Mouse (Mus musculus): ENCODE data around the gene Nfya. TPM values are rescaled to one million over a fixed set of nuclear protein-coding genes. Genes with fewer than 3 reads are reported as not detected.

Gene Nfya
- polyA plus RNA-seq, 1 experiment from 2014 or later = 9.0 TPM

DNA sequence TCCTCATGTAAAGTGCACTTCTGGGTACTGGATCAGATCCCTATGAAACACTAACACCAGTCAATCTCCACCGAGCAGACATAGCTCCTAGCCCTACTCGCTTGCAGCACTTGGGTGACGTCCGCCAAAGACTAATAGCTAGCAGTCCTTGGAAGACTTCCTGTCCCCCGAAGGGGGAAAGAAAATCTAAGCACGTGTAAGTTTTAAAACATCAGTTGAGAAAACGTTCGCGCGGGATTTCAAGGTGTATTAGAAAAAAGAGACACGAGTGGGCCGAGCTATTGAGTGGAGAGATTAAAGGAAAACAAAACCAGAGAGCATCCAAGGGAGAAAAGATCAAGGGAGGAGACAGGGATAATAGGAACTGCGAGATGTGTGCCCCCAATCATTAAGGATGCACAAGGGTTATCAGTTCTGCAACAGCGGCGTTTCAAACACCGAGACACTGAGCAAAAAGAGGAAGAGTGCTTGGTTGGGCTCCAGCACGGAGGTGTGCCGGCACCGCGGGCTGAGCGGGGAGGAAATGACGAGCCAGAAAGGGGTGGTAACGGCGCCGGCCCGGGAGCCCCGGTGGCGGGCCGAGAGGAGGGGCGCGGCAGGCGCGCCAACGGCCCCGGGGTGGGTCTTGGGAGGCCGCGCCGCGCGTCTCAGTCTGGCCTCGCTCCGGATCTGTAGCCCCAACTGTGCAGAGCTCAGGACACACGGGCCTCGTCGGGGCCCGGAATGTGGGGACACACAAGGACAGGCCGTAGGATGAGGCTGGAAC is 997 bp downstream of the Nfya start:
- H3K4me1 ChIP-seq (ENCODE audit: control insufficient read depth, insufficient read depth, low read length) = peaks cover 27% of the 10 kb centered on the region
- WGBS = under 1% methylated on average over 46 of the region's 47 CpGs
- 0 out of 2 replicates have a peak, but pooled peaks cover 2% of the 10 kb centered on the region for H3K36me3 ChIP-seq (ENCODE audit: control insufficient read depth, insufficient read depth)
- H3K4me2 ChIP-seq (ENCODE audit: low read depth, low read length) = peak overlapping the region; percentile 76
- H3K27me3 ChIP-seq (ENCODE audit: control insufficient read depth, insufficient read depth, low read length) = no peaks in the 10 kb centered on the region
- peak overlapping the region; percentile 97 for H3K27ac ChIP-seq (ENCODE audit: low read length)
- ATAC-seq (replicated peaks; ENCODE audit: extremely low read depth, insufficient read depth, low FRiP score) = peak; percentile 37
- H3K9ac ChIP-seq (ENCODE audit: low read length) = peak overlapping the region; percentile 89
- H3K9me3 ChIP-seq (replicated peaks; ENCODE audit: control insufficient read depth, low read length) = no peaks in the 10 kb centered on the region
- peak overlapping the region; percentile 70 for H3K4me3 ChIP-seq (ENCODE audit: low read length)

- Histone ChIP-seq H3K9me3 (replicated peaks; ENCODE audit: control insufficient read depth, low read length) (no peaks in the 10 kb centered on the region), H3K27ac (ENCODE audit: low read length) (peak overlapping the region; percentile 97), H3K4me2 (ENCODE audit: low read depth, low read length) (peak overlapping the region; percentile 76), H3K27me3 (ENCODE audit: control insufficient read depth, insufficient read depth, low read length) (no peaks in the 10 kb centered on the region), H3K36me3 (ENCODE audit: control insufficient read depth, insufficient read depth) (0 out of 2 replicates have a peak, but pooled peaks cover 2% of the 10 kb centered on the region), H3K9ac (ENCODE audit: low read length) (peak overlapping the region; percentile 89), H3K4me3 (ENCODE audit: low read length) (peak overlapping the region; percentile 70), H3K4me1 (ENCODE audit: control insufficient read depth, insufficient read depth, low read length) (peaks cover 27% of the 10 kb centered on the region)
- WGBS = 4% methylated on average over 8 of the region's 8 CpGs
- ATAC-seq (replicated peaks; ENCODE audit: extremely low read depth, insufficient read depth, low FRiP score) = no peak
These were observed 1.7 kb downstream of the Nfya start for GRCm38 (mm10) chr17:48407910-48408525.

GRCm38 (mm10) chr17:48407154-48407553 is 2.6 kb downstream of the Nfya start:
- no peaks in the 10 kb centered on the region for H3K9me3 ChIP-seq (replicated peaks; ENCODE audit: control insufficient read depth, low read length)
- peaks cover 27% of the 10 kb centered on the region for H3K4me1 ChIP-seq (ENCODE audit: control insufficient read depth, insufficient read depth, low read length)
- no peaks in the 10 kb centered on the region for H3K36me3 ChIP-seq (ENCODE audit: control insufficient read depth, insufficient read depth)
- H3K9ac ChIP-seq (ENCODE audit: low read length) = no peak overlapping the region
- 62% methylated on average over 4 of the region's 4 CpGs for WGBS
- no peak for ATAC-seq (replicated peaks; ENCODE audit: extremely low read depth, insufficient read depth, low FRiP score)
- H3K27ac ChIP-seq (ENCODE audit: low read length) = no peak overlapping the region
- no peaks in the 10 kb centered on the region for H3K27me3 ChIP-seq (ENCODE audit: control insufficient read depth, insufficient read depth, low read length)
- H3K4me2 ChIP-seq (ENCODE audit: low read depth, low read length) = peak overlapping the region; percentile 76
- no peak overlapping the region for H3K4me3 ChIP-seq (ENCODE audit: low read length)

GRCm38 (mm10) chr17:48404706-48405105 is 5.0 kb downstream of the Nfya start:
- H3K4me2 ChIP-seq (ENCODE audit: low read depth, low read length) = no peak overlapping the region
- H3K9ac ChIP-seq (ENCODE audit: low read length) = no peak overlapping the region
- H3K4me3 ChIP-seq (ENCODE audit: low read length) = no peak overlapping the region
- H3K36me3 ChIP-seq (ENCODE audit: control insufficient read depth, insufficient read depth) = peaks cover under 1% of the 10 kb centered on the region; the same call in 1 of the 2 replicates
- no peak for ATAC-seq (replicated peaks; ENCODE audit: extremely low read depth, insufficient read depth, low FRiP score)
- no peaks in the 10 kb centered on the region for H3K9me3 ChIP-seq (replicated peaks; ENCODE audit: control insufficient read depth, low read length)
- 66% methylated on average over 1 of the region's 1 CpGs for WGBS
- H3K27ac ChIP-seq (ENCODE audit: low read length) = no peak overlapping the region
- H3K27me3 ChIP-seq (ENCODE audit: control insufficient read depth, insufficient read depth, low read length) = no peaks in the 10 kb centered on the region
- peaks cover 26% of the 10 kb centered on the region for H3K4me1 ChIP-seq (ENCODE audit: control insufficient read depth, insufficient read depth, low read length)

- no peak for ATAC-seq (replicated peaks; ENCODE audit: extremely low read depth, insufficient read depth, low FRiP score)
These were observed 5.9 kb downstream of the Nfya start for GRCm38 (mm10) chr17:48403848-48404247.

GRCm38 (mm10) chr17:48402751-48403150 is 7.0 kb downstream of the Nfya start:
- WGBS = 92% methylated on average over 3 of the region's 3 CpGs
- peaks cover 19% of the 10 kb centered on the region for H3K4me1 ChIP-seq (ENCODE audit: control insufficient read depth, insufficient read depth, low read length)

More at GRCm38 (mm10) chr17:48403848-48404247, 5.9 kb downstream of the Nfya start:
- no peaks in the 10 kb centered on the region for H3K9me3 ChIP-seq (replicated peaks; ENCODE audit: control insufficient read depth, low read length)
- no peak overlapping the region for H3K27ac ChIP-seq (ENCODE audit: low read length)
- H3K4me3 ChIP-seq (ENCODE audit: low read length) = no peak overlapping the region
- no peak overlapping the region for H3K4me2 ChIP-seq (ENCODE audit: low read depth, low read length)
- H3K4me1 ChIP-seq (ENCODE audit: control insufficient read depth, insufficient read depth, low read length) = peaks cover 26% of the 10 kb centered on the region
- H3K36me3 ChIP-seq (ENCODE audit: control insufficient read depth, insufficient read depth) = peaks cover 9% of the 10 kb centered on the region
- H3K9ac ChIP-seq (ENCODE audit: low read length) = no peak overlapping the region
- 83% methylated on average over 2 of the region's 2 CpGs for whole genome bisulfite sequencing
- H3K27me3 ChIP-seq (ENCODE audit: control insufficient read depth, insufficient read depth, low read length) = no peaks in the 10 kb centered on the region

GRCm38 (mm10) chr17:48401710-48402109 is 8.0 kb downstream of the Nfya start:
- H3K36me3 ChIP-seq (ENCODE audit: control insufficient read depth, insufficient read depth) = peaks cover 16% of the 10 kb centered on the region
- WGBS = 87% methylated on average over 4 of the region's 4 CpGs
- no peak overlapping the region for H3K4me3 ChIP-seq (ENCODE audit: low read length)
- no peaks in the 10 kb centered on the region for H3K27me3 ChIP-seq (ENCODE audit: control insufficient read depth, insufficient read depth, low read length)
- H3K9me3 ChIP-seq (replicated peaks; ENCODE audit: control insufficient read depth, low read length) = no peaks in the 10 kb centered on the region
- no peak for ATAC-seq (replicated peaks; ENCODE audit: extremely low read depth, insufficient read depth, low FRiP score)
- no peak overlapping the region for H3K27ac ChIP-seq (ENCODE audit: low read length)
- H3K4me2 ChIP-seq (ENCODE audit: low read depth, low read length) = no peak overlapping the region
- peaks cover 11% of the 10 kb centered on the region for H3K4me1 ChIP-seq (ENCODE audit: control insufficient read depth, insufficient read depth, low read length)
- no peak overlapping the region for H3K9ac ChIP-seq (ENCODE audit: low read length)

More at GRCm38 (mm10) chr17:48402751-48403150, 7.0 kb downstream of the Nfya start:
- Histone ChIP-seq H3K27me3 (ENCODE audit: control insufficient read depth, insufficient read depth, low read length) (no peaks in the 10 kb centered on the region), H3K4me2 (ENCODE audit: low read depth, low read length) (no peak overlapping the region), H3K9ac (ENCODE audit: low read length) (no peak overlapping the region), H3K4me3 (ENCODE audit: low read length) (no peak overlapping the region), H3K36me3 (ENCODE audit: control insufficient read depth, insufficient read depth) (peaks cover 16% of the 10 kb centered on the region), H3K9me3 (replicated peaks; ENCODE audit: control insufficient read depth, low read length) (no peaks in the 10 kb centered on the region), H3K27ac (ENCODE audit: low read length) (no peak overlapping the region)
- ATAC-seq (replicated peaks; ENCODE audit: extremely low read depth, insufficient read depth, low FRiP score) = no peak

DNA sequence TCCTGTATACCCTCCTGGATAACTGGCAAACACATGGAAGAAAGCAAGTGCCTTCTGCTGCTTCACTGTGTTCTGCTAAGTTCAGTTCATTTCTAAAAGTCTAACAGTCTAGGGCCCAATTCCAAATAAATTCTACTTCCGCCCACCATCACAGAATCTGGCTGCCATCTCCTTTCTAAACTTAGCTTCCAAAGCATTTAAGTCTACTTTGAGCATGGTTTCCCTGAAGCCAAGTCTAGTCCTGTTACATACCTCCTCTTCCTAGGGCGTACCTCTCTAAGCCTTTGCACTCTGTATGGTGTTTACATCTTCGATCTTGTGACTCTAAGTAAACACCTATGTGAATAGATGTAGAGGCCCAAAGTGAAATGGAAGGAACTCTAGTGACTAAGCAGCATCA is 17.1 kb downstream of the Nfya start:
- ATAC-seq (replicated peaks; ENCODE audit: extremely low read depth, insufficient read depth, low FRiP score) = no peak

DNA sequence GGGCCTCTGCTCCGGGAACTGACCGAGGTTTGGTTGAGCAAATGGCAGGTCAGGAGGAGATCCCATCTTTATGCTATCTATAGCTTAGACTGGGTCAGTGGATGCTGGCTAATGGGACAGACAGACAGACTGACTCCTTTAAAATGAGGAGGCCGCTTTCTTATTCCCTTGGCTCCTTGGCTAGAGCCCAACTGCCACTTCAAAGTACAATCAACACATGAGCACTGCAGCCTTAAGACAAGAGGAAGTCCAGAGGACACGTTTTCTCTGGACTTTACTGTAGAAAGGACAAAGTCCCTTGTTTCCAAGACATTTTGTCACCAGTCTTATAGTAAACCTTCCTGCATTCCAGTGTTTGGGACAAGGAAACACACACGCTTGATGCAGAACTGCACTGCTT is 18.3 kb downstream of the Nfya start:
- Histone ChIP-seq H3K4me1 (ENCODE audit: control insufficient read depth, insufficient read depth, low read length) (no peaks in the 10 kb centered on the region), H3K36me3 (ENCODE audit: control insufficient read depth, insufficient read depth) (peaks cover 88% of the 10 kb centered on the region), H3K27ac (ENCODE audit: low read length) (no peak overlapping the region), H3K4me3 (ENCODE audit: low read length) (no peak overlapping the region), H3K27me3 (ENCODE audit: control insufficient read depth, insufficient read depth, low read length) (no peaks in the 10 kb centered on the region), H3K9me3 (replicated peaks; ENCODE audit: control insufficient read depth, low read length) (no peaks in the 10 kb centered on the region), H3K9ac (ENCODE audit: low read length) (no peak overlapping the region), H3K4me2 (ENCODE audit: low read depth, low read length) (no peak overlapping the region)
- 84% methylated on average over 5 of the region's 5 CpGs for WGBS
- ATAC-seq (replicated peaks; ENCODE audit: extremely low read depth, insufficient read depth, low FRiP score) = no peak

More for the DNA sequence above, 17.1 kb downstream of the Nfya start:
- Histone ChIP-seq H3K36me3 (ENCODE audit: control insufficient read depth, insufficient read depth) (peaks cover 82% of the 10 kb centered on the region), H3K4me3 (ENCODE audit: low read length) (no peak overlapping the region), H3K4me2 (ENCODE audit: low read depth, low read length) (no peak overlapping the region), H3K4me1 (ENCODE audit: control insufficient read depth, insufficient read depth, low read length) (no peaks in the 10 kb centered on the region), H3K27me3 (ENCODE audit: control insufficient read depth, insufficient read depth, low read length) (no peaks in the 10 kb centered on the region), H3K9ac (ENCODE audit: low read length) (no peak overlapping the region), H3K9me3 (replicated peaks; ENCODE audit: control insufficient read depth, low read length) (no peaks in the 10 kb centered on the region), H3K27ac (ENCODE audit: low read length) (no peak overlapping the region)
- 93% methylated on average over 3 of the region's 3 CpGs for WGBS

All from heart, embryonic 16.5 days (tissue).